Mouse (Mus musculus) neural tube, embryonic 10.5 days (tissue): Measurements from ENCODE around the gene Cd68.
"Not testable (repeated sequence)": the region's sequence is repeated elsewhere in the genome, so short reads cannot be mapped to it uniquely, and the experiment has no call there.

Source experiments
- DNase-seq: peaks from one replicate; pipeline ENCODE4 v3.0.0-alpha.2; 2017; ENCODE audit warnings: low spot score; ENCODE audit errors: extremely low spot score

Cd68 gene

DNA sequence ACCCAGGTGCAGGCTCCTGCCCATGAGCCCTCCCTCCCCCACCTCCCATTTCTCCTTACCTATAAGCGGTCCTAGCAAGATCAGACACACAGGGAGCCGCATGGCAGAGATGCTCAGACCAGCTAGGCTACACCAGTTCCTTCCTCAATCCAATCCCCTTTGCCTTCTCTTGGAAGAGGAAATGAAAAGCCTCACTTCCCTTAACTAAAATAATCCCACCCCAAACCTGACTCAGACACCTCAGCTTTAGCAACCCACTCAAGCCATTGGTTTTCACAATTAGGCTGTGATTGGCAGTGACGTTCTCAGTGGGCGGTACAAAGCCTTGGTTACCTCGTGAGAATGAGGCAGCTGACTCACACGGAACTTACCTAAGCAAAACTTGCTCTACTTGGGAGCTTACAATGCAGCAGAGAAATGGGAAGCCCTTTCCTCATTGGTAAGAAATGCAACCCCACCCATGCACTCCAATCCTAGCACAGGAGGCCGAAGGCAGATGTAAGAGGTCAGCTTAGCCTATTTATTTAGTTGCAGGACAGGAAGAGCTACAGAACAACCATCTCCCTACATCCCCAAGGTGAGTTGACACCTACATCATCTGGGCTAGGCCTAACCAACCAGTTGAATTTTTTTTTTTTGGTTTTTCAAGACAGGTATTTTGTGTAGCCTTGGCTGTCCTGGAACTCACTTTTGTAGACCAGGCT, at the start of gene Cd68:
Cd68 (minus strand) TSS at position 193 of the 704 bp plus-strand sequence.
- DNase-seq, result peak; percentile 40

DNA sequence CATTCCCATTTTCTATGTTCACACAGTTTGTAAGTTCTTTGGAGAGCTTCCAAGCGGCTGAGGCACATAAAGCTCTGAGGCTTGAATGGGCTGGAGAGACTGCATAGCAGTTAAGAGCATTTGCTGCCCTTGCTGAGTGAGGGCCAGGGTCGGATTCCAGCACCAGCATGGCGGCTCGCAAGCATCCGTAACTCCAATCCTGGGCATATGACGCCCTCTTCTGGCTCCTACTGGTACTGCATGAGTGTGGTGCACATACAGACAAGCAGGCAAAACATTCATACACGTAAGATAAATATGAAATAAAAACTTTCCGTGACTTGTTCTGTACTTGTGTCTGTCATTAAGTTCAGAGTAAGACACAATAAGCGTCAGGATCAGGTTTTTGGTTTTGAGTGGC, 49.5 kb upstream of the Cd68 start:
- DNase-seq, result peak; percentile 45

DNA sequence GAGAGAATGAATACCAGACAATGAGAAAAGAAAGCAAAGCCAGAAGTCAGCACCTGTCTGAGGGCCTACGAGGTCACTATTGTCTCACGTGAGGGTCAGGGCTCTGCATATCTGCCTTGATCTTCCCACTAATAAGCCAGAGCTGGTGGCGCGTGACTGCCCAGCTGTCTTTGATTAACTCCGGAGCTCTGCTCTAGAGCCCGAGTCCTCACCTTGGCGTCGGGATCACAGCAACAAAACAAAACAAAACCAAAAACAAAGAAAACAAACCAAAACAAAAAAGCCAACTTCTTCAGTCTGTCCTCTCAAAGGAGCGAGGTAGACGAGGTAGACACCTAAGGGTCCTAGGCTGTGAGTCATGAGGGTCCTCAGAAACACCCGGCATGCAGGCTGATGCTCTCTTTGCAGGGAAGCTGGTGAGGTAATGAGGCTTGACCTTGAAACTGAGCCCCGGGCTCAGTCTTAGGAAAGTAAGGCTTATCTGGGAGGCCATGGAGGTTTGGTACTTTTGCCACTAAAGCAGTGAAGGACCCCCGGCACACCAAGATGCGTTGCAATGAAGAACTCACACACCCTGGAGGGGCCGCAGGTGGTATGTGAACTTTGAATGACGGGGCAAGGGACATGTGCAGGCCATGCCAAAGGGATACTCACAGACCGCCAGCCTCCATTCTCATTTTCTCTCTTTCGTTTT, 48.8 kb upstream of the Cd68 start:
- DNase-seq, result peak; percentile 40

DNA sequence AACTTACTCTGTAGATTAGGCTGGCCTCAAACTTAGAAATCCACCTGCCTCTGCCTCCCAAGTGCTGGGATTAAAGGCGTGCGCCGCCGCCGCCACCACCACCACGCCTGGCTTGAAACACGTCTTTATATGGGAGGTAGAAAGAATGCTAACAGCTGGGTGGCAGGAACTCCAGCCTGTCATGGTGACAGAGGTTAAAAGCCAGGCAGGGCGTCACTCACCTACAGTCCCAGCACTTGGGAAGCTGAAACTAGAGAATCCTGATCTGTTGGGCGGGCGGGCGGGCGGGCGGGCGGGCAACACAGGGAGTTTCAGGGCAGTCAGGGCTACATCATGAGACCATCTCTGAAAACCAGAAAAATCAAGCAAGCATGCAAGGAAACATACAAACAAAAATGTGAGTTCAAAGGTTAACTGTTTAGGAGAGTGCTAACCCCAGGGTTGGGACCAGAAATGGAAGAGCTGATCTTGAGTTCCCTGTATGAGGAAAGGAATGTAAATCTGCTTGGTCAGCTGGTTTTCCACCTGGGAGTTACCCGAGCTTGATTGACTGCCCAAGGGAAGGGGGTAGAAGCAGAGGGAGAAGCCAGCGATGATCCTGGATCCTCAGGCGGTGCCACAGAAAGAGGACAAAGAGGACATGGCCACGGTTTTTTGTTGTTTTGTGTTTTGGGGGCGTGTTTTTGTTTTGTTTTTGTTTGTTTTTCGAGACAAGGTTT, 47.2 kb upstream of the Cd68 start:
- DNase-seq, result no peak

DNA sequence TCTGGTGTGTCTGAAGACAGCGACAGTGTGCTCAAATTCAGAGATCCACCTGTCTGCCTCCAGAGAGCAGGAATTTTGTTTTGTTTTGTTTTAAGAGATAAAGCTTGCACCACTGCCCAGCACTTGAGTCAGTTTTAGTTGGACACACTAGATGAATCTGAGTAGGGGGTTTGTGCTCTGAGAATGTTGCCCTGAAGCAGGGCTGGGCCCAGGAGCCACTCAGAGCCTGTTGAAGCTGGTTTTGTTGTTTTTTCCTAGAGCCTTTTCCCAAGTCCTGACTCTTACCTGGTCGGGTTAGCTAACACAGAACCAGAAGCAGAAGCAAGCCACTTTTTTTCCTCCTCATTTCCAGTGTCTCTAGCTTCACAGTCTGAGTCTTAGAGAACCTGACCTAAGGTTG, 45.1 kb upstream of the Cd68 start:
- DNase-seq, result no peak

DNA sequence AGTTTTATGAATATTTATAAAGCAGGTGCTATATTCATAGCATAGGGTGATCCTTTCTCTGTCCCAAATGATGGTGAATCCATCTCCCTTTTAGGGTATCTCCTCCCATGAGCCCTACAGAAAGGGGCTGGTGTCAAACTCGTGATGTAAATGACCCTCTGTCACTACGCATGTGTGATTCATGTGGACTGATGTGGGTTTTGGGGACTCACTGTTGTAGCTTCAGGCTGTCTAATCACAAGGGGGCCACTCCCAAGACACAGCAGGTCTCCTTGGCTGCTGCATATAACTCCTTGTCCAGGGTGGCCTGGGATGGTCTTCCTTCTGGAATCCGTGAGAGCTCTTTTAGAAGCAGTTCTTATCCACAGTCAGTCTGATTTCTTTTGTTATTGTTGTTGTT, 44.5 kb upstream of the Cd68 start:
- no peak for DNase-seq

DNA sequence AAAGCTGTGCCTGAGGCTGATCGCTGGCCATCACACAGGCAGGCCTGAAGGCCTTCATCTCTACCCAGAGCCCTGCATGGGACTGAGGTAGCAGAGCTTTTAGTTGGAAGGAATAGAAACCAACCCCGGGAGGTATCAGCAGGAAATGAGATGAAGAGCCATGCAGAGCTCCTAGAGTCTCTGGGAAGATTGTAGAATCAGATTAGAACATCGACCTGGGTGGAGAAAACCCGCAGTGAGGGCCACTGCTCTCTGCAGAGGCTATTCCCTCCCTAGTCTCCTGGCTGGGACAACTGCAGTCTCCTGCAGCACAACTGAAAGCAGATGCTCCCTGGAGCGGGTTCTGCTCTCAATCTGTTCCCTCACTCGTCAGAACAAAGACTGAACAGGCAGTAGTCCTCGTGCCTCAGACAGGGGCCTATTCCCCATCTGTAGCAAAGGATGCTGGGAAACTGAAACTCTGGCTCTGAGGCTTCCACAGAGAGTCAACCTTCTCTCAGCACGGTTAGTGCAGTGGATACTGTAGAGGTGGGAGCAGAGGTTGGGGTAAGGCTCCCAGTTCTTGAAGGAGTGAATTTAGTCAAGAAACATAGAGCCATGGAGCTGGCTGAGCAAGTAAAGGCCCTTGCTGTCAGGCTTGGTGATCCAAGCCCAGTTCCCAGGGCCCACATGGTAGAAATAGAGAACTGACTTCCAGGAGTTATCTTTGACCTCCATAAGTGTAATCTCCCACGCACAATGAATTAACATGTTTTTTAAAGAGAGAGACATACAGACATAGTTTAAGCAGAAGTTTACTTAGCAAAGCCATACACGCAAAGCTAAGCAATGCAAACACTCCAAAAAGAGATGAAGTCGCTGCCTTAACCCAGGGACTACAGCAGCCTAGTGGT, 43.8 kb upstream of the Cd68 start:
- DNase-seq, result no peak

DNA sequence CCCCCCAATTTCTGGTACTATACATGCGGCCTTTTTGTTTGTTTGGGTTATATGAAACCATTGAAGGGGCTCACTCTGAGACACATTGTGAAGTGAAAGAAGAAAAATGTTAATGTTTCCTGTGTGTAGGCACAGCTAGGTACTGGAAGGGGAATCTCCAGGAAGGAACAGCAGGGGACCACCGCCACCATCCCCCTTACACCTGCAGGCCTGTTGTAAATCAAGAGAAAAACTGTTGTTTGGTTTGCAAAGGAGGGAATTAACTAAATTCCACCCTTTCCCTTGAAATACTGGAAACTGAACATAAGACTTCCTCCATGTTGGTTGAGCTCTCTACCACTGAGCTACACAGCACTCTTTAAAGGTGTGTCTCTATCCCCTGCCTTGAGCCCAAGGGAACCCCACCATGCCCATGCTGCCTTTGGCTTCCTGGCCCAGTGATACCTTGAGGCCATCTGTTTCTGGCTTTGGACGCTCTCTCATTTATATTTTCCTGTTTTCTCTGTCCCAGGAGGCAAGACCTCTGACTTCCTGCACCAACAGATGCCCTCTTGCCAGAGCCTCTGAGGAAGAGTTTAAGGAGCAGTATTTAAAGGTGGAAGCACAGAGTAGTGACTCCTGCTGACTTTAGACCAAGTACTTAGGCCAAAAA, 42.8 kb upstream of the Cd68 start:
- no peak for DNase-seq

DNA sequence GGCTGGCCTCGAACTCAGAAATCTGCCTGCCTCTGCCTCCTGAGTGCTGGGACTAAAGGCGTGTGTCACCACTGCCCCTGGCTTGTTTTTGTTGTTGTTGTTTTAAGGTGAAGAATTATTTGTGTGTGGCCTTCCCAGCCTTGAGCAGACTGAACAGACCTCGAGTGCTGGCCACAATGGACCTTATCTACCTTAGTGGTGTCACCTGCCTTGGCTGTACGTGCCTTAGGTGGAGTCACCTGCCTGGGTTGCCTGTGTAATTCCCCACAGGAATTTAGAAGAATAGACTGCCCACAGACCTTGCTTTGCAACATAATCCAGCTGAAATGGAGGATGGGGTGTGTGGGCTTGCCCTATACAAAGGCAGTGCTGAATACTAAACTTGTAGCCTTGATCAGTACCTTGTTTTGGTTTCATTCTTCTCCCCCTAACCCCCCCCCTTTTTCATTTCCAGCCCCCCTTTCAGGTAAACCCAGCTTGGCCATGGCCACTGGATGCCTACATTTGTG, 42.0 kb upstream of the Cd68 start:
- no peak for DNase-seq

DNA sequence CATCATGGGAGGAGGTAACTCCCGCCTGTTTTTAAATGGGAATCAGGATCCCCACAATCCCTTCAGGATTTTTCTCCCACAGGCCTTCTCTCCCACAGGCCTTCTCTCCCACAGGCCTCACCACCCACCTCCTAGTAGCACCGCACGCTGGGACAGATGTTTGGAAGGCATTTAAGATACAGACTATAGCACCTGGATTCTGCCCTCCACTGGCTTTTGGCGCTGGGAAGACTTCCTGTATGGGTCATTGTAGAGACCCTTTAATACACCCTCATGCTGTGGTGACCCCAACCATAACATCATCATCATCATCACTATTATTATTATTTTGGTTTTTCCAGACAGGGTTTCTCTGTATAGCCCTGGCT, 41.5 kb upstream of the Cd68 start:
- DNase-seq, result no peak

DNA sequence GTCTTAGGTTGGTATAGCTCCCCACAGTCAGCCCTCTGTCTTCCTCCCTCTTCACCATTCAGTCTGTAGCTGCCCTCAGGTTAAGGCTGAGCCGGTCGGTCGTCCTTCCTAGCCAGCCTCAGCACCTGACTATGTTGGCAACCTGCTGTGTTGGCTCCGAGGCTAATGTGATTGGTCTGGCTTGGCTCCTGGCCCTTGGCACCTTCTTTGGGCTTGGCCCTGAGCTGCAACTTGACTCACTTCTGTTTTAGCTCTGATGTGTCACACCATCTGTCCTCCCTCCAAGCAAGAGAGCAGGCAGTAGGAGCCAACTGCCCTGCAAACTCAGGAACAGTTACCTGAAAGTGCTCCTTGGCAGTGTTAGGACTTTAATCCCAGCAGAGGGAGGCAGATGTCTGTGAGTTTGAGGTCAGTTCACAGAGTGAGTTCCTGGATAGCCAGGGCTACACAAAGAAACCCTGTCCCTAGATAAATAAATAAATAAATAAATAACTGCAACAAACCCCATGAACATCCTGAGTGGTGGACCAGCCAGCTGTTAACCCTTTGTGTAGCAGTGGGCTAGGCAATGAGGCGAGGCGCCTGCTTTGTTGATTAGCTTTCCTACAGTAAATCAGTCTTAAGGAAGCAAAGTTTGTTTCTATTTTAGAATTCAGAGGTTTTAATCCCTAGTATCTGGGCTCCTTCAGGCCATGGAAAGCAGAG, 41.0 kb upstream of the Cd68 start:
- no peak for DNase-seq

DNA sequence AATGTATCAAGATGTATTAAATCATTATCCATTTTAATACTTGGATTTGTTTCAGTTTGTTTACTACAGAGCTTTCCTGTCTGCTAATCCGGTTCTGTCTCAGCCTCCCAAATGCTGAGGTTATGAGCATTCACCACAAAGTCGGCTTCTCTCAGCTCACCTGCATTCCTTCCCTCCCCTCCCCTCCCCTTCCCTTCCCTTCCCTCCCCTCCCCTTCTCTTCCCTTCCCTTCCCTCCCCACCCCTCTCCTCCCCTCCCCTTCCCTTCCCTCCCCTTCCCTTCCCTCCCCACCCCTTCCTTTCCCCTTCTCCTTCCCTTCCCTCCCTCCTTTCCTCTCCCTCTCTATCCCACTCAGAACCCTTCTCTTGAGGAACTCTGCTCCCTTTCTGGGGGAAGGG, 38.7 kb upstream of the Cd68 start:
- DNase-seq, result no peak

DNA sequence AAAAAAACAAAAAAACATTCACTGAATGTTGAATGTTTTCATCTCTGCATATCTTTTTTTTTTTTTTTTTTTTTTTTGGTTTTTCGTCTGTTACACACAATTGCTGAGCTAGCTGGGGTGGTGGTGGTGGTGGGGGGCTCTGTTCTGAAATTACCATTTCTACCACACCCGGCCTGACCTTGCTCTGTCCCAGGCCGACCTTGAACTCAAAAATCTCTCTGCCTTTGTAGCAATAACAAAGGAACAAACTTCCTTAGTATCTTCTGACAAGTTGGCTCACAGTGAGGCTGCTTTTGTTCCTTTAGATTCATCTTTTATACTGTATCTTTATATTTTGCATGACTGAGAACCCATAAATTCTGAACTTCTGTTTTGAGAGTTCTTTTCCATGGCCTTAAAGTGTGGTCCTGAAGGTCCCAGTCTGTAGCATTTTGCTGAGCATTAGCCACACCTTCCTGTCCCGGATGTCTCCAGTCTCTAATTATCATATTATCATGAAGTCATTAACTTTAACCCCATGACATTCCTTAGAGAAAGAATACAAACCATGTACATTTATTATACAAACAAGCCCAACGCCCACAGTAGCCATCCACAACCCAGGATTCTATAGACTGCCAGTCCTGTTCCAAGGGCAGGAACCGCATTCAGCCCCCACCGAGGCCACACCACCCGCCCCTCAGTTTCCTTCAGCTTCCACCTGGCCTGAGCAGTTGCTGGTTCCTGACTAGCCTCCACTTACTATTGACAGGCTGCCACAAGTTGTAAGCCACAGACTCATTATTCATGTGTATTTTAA, 38.1 kb upstream of the Cd68 start:
- DNase-seq, result no peak

DNA sequence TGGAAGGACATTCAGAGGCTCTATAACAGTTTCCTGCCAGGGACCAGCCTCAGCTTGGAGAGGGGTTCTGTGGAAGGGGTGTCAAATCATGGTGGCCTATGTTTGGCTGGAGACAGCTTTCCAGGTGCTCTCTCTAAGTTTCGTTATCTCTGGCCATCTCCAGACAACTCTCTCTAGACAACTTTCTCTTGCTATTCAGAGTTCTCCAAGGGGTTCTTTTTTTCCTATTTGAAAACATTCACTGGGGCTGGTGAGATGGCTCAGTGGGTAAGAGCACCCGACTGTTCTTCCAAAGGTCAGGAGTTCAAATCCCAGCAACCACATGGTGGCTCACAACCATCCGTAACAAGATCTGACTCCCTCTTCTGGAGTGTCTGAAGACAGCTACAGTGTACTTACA, 37.4 kb upstream of the Cd68 start:
- not testable (repeated sequence) for DNase-seq

DNA sequence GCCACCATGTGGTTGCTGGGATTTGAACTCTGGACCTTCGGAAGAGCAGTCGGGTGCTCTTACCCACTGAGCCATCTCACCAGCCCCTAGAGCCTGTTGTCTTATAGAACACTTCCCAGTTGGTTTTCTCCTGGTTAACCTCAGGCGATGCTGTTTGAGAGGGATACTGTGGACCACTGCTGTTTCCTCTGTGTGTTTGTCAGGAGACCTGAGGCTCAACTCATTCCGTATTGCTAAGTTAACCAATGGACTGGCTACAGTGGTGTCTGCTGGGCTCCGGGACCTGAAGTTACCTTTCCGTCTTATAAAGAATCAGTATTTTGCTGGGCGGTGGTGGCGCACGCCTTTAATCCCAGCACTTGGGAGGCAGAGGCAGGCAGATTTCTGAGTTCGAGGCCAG, 36.9 kb upstream of the Cd68 start:
- DNase-seq, result not testable (repeated sequence)

DNA sequence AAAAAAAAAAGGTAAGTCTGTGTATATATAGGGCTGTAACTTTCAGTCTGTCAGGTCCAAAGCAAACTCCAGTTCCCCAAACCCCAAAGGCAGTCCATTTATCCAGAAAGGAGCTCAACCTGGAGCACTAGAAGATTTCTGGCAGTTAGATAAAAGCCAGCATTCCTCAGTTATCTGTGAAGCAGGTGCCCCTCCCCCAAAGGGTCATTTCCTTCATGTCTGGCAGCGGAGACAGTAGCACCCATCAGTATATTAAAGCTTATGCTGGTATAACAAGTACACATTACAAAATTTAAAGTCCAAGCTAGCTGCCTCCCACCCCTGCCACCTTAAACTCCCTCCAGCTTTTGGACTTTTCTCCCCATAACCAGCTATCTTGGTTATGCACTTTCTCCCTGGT, 33.6 kb upstream of the Cd68 start:
- no peak for DNase-seq

DNA sequence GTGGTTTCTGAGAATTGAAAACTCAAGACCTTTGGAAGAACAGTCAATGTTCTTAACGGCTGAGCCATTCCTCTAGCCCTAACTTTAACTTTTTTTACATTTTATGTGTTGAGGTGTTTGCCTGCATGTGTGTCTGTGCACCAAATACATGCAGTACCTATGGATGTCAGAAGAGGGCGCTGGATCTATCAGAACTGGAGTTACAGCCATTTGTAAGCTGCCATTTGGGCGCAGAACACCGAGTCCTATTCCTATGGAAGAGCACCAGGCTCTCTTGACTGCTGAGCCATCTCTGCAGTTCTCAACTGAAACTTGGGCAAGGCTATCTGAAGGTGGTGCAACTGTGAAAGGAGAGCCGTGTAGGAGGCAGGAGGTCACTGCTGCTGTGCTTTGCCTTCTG, 32.6 kb upstream of the Cd68 start:
- DNase-seq, result no peak

DNA sequence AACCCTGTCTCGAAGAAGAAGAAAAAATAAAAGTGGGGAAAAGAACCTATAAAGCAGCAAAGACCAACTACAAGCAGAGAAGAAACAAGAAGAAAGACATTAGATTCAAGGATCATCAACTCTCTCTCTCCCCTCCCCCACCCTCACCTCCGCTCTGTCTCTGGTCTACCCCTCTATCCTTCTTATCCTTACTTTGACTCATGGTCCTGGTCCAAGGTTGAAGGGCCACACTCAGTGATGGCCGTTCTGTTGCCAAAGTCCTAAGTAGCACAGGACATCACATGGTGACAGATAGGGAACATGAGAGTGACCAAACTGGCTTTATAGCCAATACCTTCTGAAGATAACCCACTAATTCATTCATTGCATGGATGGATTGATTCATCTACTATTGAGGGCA, 31.4 kb upstream of the Cd68 start:
- no peak for DNase-seq

DNA sequence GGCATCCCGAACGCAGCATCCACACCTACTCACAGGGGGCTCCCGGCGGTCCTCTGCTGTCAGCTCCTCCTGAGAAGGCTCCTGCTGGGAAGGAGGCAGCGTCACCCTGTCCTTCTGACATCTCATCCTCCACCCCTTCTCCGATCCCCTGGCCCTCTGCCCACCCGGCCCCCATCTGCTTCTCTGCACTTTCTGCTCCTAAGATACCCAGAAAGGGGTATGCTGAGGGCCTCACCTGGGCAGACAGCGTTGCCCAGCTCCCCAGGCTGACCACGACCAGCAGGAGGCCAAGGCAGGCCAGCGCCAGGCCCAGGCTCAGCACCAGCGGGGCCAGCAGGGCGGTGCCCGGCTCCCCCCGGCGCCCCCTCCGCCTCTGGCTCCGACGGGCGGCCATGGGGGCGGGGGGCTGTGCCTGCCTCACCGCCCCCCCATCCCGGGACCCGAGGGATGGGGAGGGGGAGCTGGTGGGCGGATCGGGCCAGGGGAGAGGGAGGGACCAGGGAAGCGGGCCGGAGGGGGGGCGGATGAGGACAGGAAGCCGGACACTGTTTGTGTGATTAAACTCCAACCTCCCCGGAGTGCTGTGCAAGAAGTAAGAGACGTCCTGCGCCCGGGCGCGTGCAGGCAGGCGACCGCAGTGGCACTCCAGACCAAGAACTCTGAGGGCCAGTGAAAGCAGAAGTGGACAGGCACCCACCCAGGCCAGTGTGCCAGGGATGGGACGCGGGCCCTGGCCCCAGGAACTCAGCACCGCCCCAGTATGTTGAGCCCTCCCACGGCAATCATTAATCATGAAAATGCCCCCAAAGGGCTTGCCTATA, 29.6 kb upstream of the Cd68 start, which contains the start of the genes Tnfsf12 and Tnfsfm13:
Tnfsf12 (minus strand) TSS at position 489 of the 821 bp plus-strand sequence.
Tnfsfm13 (minus strand) TSS at position 738 of the 821 bp plus-strand sequence.
- DNase-seq, result peak; percentile 66
